Mouse (Mus musculus) neural tube, embryonic 11.5 days (tissue): ENCODE measurements around the gene Prkag3. TPM values are rescaled to one million over a fixed set of nuclear protein-coding genes. Genes with fewer than 3 reads are reported as not detected.

Experiments
- ATAC-seq: fragments of 200-750 bp; cut with Nextera tagmentation; 2 replicates; pipeline ENCODE4 v1.8.0; 2017; ENCODE audit warnings: moderate number of reproducible peaks, mild to moderate bottlenecking, moderate TSS enrichment, moderate library complexity; ENCODE audit not compliant: insufficient read depth, low FRiP score, low TSS enrichment
- DNase-seq: peaks from one replicate; pipeline ENCODE4 v3.0.0-alpha.2; 2015; ENCODE audit warnings: low spot score
- H3K27ac ChIP-seq: fragments of 300-500 bp; sonication (generic); 2 replicates; pipeline ENCODE4 v1.5.1; 2014; ENCODE audit warnings: low read depth, mild to moderate bottlenecking, low read length
- H3K27me3 ChIP-seq: fragments of 300-500 bp; sonication (generic); 2 replicates; pipeline ENCODE4 v1.6.1; 2014; ENCODE audit warnings: mild to moderate bottlenecking, low read length, mixed read lengths; ENCODE audit not compliant: control insufficient read depth, insufficient read depth
- H3K36me3 ChIP-seq: fragments of 300-500 bp; sonication (generic); 2 replicates; pipeline ENCODE4 v1.6.1; 2014; ENCODE audit warnings: mild to moderate bottlenecking, low read length, moderate library complexity, mixed read lengths; ENCODE audit not compliant: control insufficient read depth, insufficient read depth
- H3K4me1 ChIP-seq: fragments of 300-500 bp; sonication (generic); 2 replicates; pipeline ENCODE4 v1.6.1; 2014; ENCODE audit warnings: low read length, mixed read lengths; ENCODE audit not compliant: control insufficient read depth, insufficient read depth
- H3K4me2 ChIP-seq: fragments of 300-500 bp; sonication (generic); 2 replicates; pipeline ENCODE4 v1.6.1; 2014; ENCODE audit warnings: low read depth, mild to moderate bottlenecking, moderate library complexity
- H3K4me3 ChIP-seq: fragments of 300-500 bp; sonication (generic); 2 replicates; pipeline ENCODE4 v1.5.1; 2014; ENCODE audit warnings: low read depth, low read length
- H3K9ac ChIP-seq: fragments of 300-500 bp; sonication (generic); 2 replicates; pipeline ENCODE4 v1.6.1; 2014; ENCODE audit warnings: mild to moderate bottlenecking, low read length
- H3K9me3 ChIP-seq: fragments of 300-500 bp; sonication (generic); 2 replicates; pipeline ENCODE4 v1.6.1; 2016; ENCODE audit warnings: low read length; ENCODE audit not compliant: control insufficient read depth
- WGBS: fragments of 180-500 bp; shearing (Covaris S2); extraction: QIAGEN DNeasy Blood & Tissue Kit; methylation state at CpG from one replicate; pipeline ENCODE4 v1.1.7; 2014; 5-methylcytosine and 5-hydroxymethylcytosine counted together
- polyA plus RNA-seq: library from polyadenylated mRNA; unstranded; fragments of >200 nt; fragmentation: Nextera tagmentation; extraction: Ambion mirVana; gene quantifications from 2 replicates; pipeline ENCODE4 v1.2.1, GENCODE M21; 2014

Prkag3 gene
- polyA plus RNA-seq, 1 experiment from 2014 or later, result not detected

GRCm38 (mm10) chr1:74752833-74753232 is 3.8 kb upstream of the Prkag3 start:
- DNase-seq (no peak), ATAC-seq (no peak)
- Histone ChIP-seq H3K36me3 (no peaks in the 10 kb centered on the region), H3K4me3 (no peak overlapping the region), H3K4me1 (no peaks in the 10 kb centered on the region), H3K27me3 (0 out of 2 replicates have a peak, but pooled peaks cover 2% of the 10 kb centered on the region), H3K9me3 (no peaks in the 10 kb centered on the region), H3K4me2 (no peak overlapping the region), H3K27ac (no peak overlapping the region), H3K9ac (no peak overlapping the region)
- 96% methylated on average over 3 of the region's 3 CpGs for WGBS

- Histone ChIP-seq H3K9ac (no peak overlapping the region), H3K9me3 (no peaks in the 10 kb centered on the region), H3K4me1 (no peaks in the 10 kb centered on the region), H3K36me3 (no peaks in the 10 kb centered on the region), H3K27ac (no peak overlapping the region), H3K4me2 (no peak overlapping the region), H3K27me3 (0 out of 2 replicates have a peak, but pooled peaks cover 2% of the 10 kb centered on the region), H3K4me3 (no peak overlapping the region)
- 79% methylated on average over 8 of the region's 8 CpGs for WGBS
- DNase-seq (no peak), ATAC-seq (no peak)
Measured at GRCm38 (mm10) chr1:74752150-74752549, 3.1 kb upstream of the Prkag3 start.

GRCm38 (mm10) chr1:74750683-74751082 is 1.7 kb upstream of the Prkag3 start:
- no peaks in the 10 kb centered on the region for H3K9me3 ChIP-seq
- no peak overlapping the region for H3K27ac ChIP-seq
- H3K36me3 ChIP-seq, result no peaks in the 10 kb centered on the region
- 86% methylated on average over 4 of the region's 4 CpGs for WGBS
- DNase-seq, result no peak
- H3K27me3 ChIP-seq, result 0 out of 2 replicates have a peak, but pooled peaks cover 2% of the 10 kb centered on the region
- ATAC-seq, result no peak
- H3K4me3 ChIP-seq, result no peak overlapping the region
- no peaks in the 10 kb centered on the region for H3K4me1 ChIP-seq
- H3K4me2 ChIP-seq, result no peak overlapping the region
- H3K9ac ChIP-seq, result no peak overlapping the region

- 0 out of 2 replicates have a peak, but pooled peaks cover 2% of the 10 kb centered on the region for H3K27me3 ChIP-seq
- H3K4me1 ChIP-seq, result no peaks in the 10 kb centered on the region
- 77% methylated on average over 7 of the region's 7 CpGs for WGBS
- no peak overlapping the region for H3K4me2 ChIP-seq
- no peak for DNase-seq
- ATAC-seq, result no peak
- no peak overlapping the region for H3K4me3 ChIP-seq
- H3K9ac ChIP-seq, result no peak overlapping the region
- no peak overlapping the region for H3K27ac ChIP-seq
- H3K9me3 ChIP-seq, result no peaks in the 10 kb centered on the region
- no peaks in the 10 kb centered on the region for H3K36me3 ChIP-seq
Measured at GRCm38 (mm10) chr1:74749301-74749700, 280 bp upstream of the Prkag3 start.

- H3K4me1 ChIP-seq, result no peaks in the 10 kb centered on the region
- WGBS, result 73% methylated on average over 5 of the region's 5 CpGs
- no peak overlapping the region for H3K27ac ChIP-seq
- H3K36me3 ChIP-seq, result no peaks in the 10 kb centered on the region
- no peaks in the 10 kb centered on the region for H3K9me3 ChIP-seq
- H3K4me3 ChIP-seq, result no peak overlapping the region
- DNase-seq, result no peak
- no peak for ATAC-seq
- H3K27me3 ChIP-seq, result 0 out of 2 replicates have a peak, but pooled peaks cover 2% of the 10 kb centered on the region
- no peak overlapping the region for H3K4me2 ChIP-seq
- H3K9ac ChIP-seq, result no peak overlapping the region
Measured at GRCm38 (mm10) chr1:74747335-74747734, 1.7 kb downstream of the Prkag3 start.

- Histone ChIP-seq H3K36me3 (no peaks in the 10 kb centered on the region), H3K27ac (no peak overlapping the region), H3K9ac (no peak overlapping the region), H3K27me3 (no peaks in the 10 kb centered on the region), H3K4me2 (no peak overlapping the region), H3K4me1 (no peaks in the 10 kb centered on the region), H3K9me3 (no peaks in the 10 kb centered on the region), H3K4me3 (no peak overlapping the region)
- no peak for DNase-seq
- WGBS, result 81% methylated on average over 7 of the region's 7 CpGs
- no peak for ATAC-seq
Measured at GRCm38 (mm10) chr1:74740846-74741245, 8.2 kb downstream of the Prkag3 start.

GRCm38 (mm10) chr1:74737500-74737899 is 11.5 kb downstream of the Prkag3 start:
- ATAC-seq, result no peak
- no peaks in the 10 kb centered on the region for H3K9me3 ChIP-seq
- 93% methylated on average over 7 of the region's 7 CpGs for WGBS
- no peak overlapping the region for H3K9ac ChIP-seq
- no peak overlapping the region for H3K27ac ChIP-seq
- H3K36me3 ChIP-seq, result no peaks in the 10 kb centered on the region
- H3K27me3 ChIP-seq, result no peaks in the 10 kb centered on the region
- no peaks in the 10 kb centered on the region for H3K4me1 ChIP-seq
- no peak for DNase-seq
- no peak overlapping the region for H3K4me2 ChIP-seq
- H3K4me3 ChIP-seq, result no peak overlapping the region

- 93% methylated on average over 12 of the region's 12 CpGs for WGBS
- Histone ChIP-seq H3K4me3 (no peak overlapping the region), H3K36me3 (no peaks in the 10 kb centered on the region), H3K27ac (no peak overlapping the region), H3K9me3 (no peaks in the 10 kb centered on the region), H3K4me2 (no peak overlapping the region), H3K4me1 (no peaks in the 10 kb centered on the region), H3K9ac (no peak overlapping the region), H3K27me3 (no peaks in the 10 kb centered on the region)
- DNase-seq (no peak), ATAC-seq (no peak)
Measured at GRCm38 (mm10) chr1:74736977-74737376, 12.0 kb downstream of the Prkag3 start.

- Histone ChIP-seq H3K27me3 (no peaks in the 10 kb centered on the region), H3K36me3 (no peaks in the 10 kb centered on the region), H3K4me3 (no peak overlapping the region), H3K4me2 (no peak overlapping the region), H3K4me1 (no peaks in the 10 kb centered on the region), H3K9ac (no peak overlapping the region), H3K9me3 (no peaks in the 10 kb centered on the region), H3K27ac (no peak overlapping the region)
- ATAC-seq (no peak), DNase-seq (no peak)
- 73% methylated on average over 8 of the region's 8 CpGs for WGBS
Measured at GRCm38 (mm10) chr1:74728446-74728845, 20.6 kb downstream of the Prkag3 start.
